Mouse (Mus musculus) CH12.LX (cell line): ENCODE measurements around the gene Gm21964. TPM values are rescaled to one million over a fixed set of nuclear protein-coding genes. Genes with fewer than 3 reads are reported as not detected.
A peak's percentile ranks its signal among the peaks of the same experiment; 100 is the strongest.

Source experiments
- DNase-seq: peaks from one replicate; pipeline ENCODE4 v3.0.0-alpha.2; 2013; ENCODE audit errors: extremely low read depth
- H3K27ac ChIP-seq: 2 replicates; pipeline ENCODE4 v1.5.1; 2012; ENCODE audit warnings: low read depth, mild to moderate bottlenecking, control low read depth, moderate library complexity; ENCODE audit not compliant: insufficient read depth
- H3K27me3 ChIP-seq: replicated peaks from 2 replicates; pipeline ENCODE3; 2012; ENCODE audit warnings: inconsistent platforms
- H3K36me3 ChIP-seq, 2 experiments: replicated peaks in 1 of 2; 2 replicates each; pipeline versions ENCODE3 to v1.6.1; 2012; ENCODE audit warnings: inconsistent platforms in 1 of 2, low read length in 1 of 2, mild to moderate bottlenecking in 1 of 2, mixed read lengths in 1 of 2, moderate library complexity in 1 of 2; ENCODE audit not compliant: control insufficient read depth in 1 of 2, insufficient read depth in 1 of 2
- H3K4me1 ChIP-seq, 2 experiments: 2 replicates each; pipeline ENCODE4 v1.6.1; 2012; ENCODE audit warnings: inconsistent platforms in 1 of 2, moderate library complexity in 1 of 2; ENCODE audit not compliant: insufficient read depth in 2 of 2, control insufficient read depth in 1 of 2
- H3K4me2 ChIP-seq: 2 replicates; pipeline ENCODE4 v1.6.1; 2012; ENCODE audit warnings: low read depth, mild to moderate bottlenecking, control low read depth; ENCODE audit not compliant: poor library complexity, insufficient read depth, severe bottlenecking
- H3K4me3 ChIP-seq, 3 experiments: fragments of 150-350 bp in 1 of 3; sonication (generic) in 1 of 3; replicated peaks in 1 of 3; 2 replicates each; pipeline versions ENCODE3 to v1.5.1; 2011 to 2012; ENCODE audit warnings: low read depth in 2 of 3, low read length in 2 of 3, mild to moderate bottlenecking in 2 of 3, moderate library complexity in 2 of 3, control low read depth in 1 of 3, improper control_type of control experiment in 1 of 3, inconsistent platforms in 1 of 3, mixed read lengths in 1 of 3; ENCODE audit not compliant: poor library complexity in 1 of 3
- H3K79me2 ChIP-seq: replicated peaks from 2 replicates; pipeline ENCODE4 v1.6.1; 2012; ENCODE audit warnings: mild to moderate bottlenecking, moderate library complexity; ENCODE audit not compliant: control insufficient read depth, poor library complexity, insufficient read depth, severe bottlenecking; ENCODE audit errors: extremely low read depth
- H3K9ac ChIP-seq: 2 replicates; pipeline ENCODE4 v1.6.1; 2012; ENCODE audit warnings: low read depth, mild to moderate bottlenecking, control low read depth, moderate library complexity; ENCODE audit not compliant: insufficient read depth
- H3K9me3 ChIP-seq: replicated peaks from 2 replicates; pipeline ENCODE3; 2012; ENCODE audit warnings: low read length, inconsistent platforms, mixed read lengths
- CHD1 ChIP-seq: IDR thresholded peaks from 2 replicates; pipeline ENCODE4 v1.6.1; 2012; ENCODE audit warnings: low read depth, low read length, improper control_type of control experiment, inconsistent platforms
- CHD2 ChIP-seq: IDR thresholded peaks from 2 replicates; pipeline ENCODE4 v1.6.1; 2011; ENCODE audit warnings: low read length, improper control_type of control experiment
- CTCF ChIP-seq, 2 experiments: IDR thresholded peaks in 1 of 2; conservative IDR thresholded peaks in 1 of 2; 2 replicates each; pipeline ENCODE4 v1.5.1; 2011 to 2012; ENCODE audit warnings: low read depth in 2 of 2, low read length in 2 of 2, improper control_type of control experiment in 1 of 2, inconsistent platforms in 1 of 2, mild to moderate bottlenecking in 1 of 2, moderate library complexity in 1 of 2
- E2F4 ChIP-seq: IDR thresholded peaks from 2 replicates; pipeline ENCODE4 v1.6.1; 2011; ENCODE audit warnings: low read depth, low read length, improper control_type of control experiment; ENCODE audit not compliant: insufficient replicate concordance
- EP300 ChIP-seq: IDR thresholded peaks from 2 replicates; pipeline ENCODE4 v1.6.1; 2011; ENCODE audit warnings: low read length, improper control_type of control experiment
- GABPA ChIP-seq: IDR thresholded peaks from 2 replicates; pipeline ENCODE4 v1.6.1; 2012; ENCODE audit warnings: low read depth, low read length, improper control_type of control experiment, inconsistent platforms; ENCODE audit not compliant: insufficient replicate concordance
- IRF4 ChIP-seq: IDR thresholded peaks from 2 replicates; pipeline ENCODE4 v1.6.1; 2014; ENCODE audit warnings: low read depth, mild to moderate bottlenecking, inconsistent platforms, low read length, improper control_type of control experiment
- KAT2A ChIP-seq: IDR thresholded peaks from 2 replicates; pipeline ENCODE4 v1.6.1; 2012; ENCODE audit warnings: low read length, improper control_type of control experiment, inconsistent platforms; ENCODE audit not compliant: insufficient replicate concordance
- MAZ ChIP-seq: IDR thresholded peaks from 2 replicates; pipeline ENCODE4 v1.6.1; 2012; ENCODE audit warnings: low read depth, mild to moderate bottlenecking, inconsistent platforms, low read length, improper control_type of control experiment, moderate library complexity
- MEF2A ChIP-seq: IDR thresholded peaks from 2 replicates; pipeline ENCODE4 v1.6.1; 2014; ENCODE audit warnings: low read depth, mild to moderate bottlenecking, inconsistent platforms, low read length, improper control_type of control experiment, borderline replicate concordance
- MYC ChIP-seq: IDR thresholded peaks from 2 replicates; pipeline ENCODE4 v1.6.1; 2011; ENCODE audit warnings: low read depth, mild to moderate bottlenecking, improper control_type of control experiment, low read length
- NELFE ChIP-seq: IDR thresholded peaks from 2 replicates; pipeline ENCODE4 v1.6.1; 2011; ENCODE audit warnings: low read depth, low read length, improper control_type of control experiment
- NRF1 ChIP-seq: IDR thresholded peaks from 2 replicates; pipeline ENCODE4 v1.6.1; 2014; ENCODE audit warnings: low read depth, mild to moderate bottlenecking, inconsistent platforms, low read length, improper control_type of control experiment, moderate library complexity
- POLR2A ChIP-seq: IDR thresholded peaks from 2 replicates; pipeline ENCODE4 v1.6.1; 2011; ENCODE audit warnings: low read depth, mild to moderate bottlenecking, improper control_type of control experiment, low read length
- POLR2AphosphoS2 ChIP-seq: IDR thresholded peaks from 2 replicates; pipeline ENCODE4 v1.6.1; 2011; ENCODE audit warnings: low read depth, low read length, improper control_type of control experiment
- RAD21 ChIP-seq: IDR thresholded peaks from 2 replicates; pipeline ENCODE4 v1.6.1; 2011; ENCODE audit warnings: low read depth, mild to moderate bottlenecking, low read length, improper control_type of control experiment, moderate library complexity
- RCOR1 ChIP-seq: conservative IDR thresholded peaks from 2 replicates; pipeline ENCODE4 v1.6.1; 2012; ENCODE audit warnings: low read depth, mild to moderate bottlenecking, inconsistent platforms, low read length, improper control_type of control experiment
- SMC3 ChIP-seq: IDR thresholded peaks from 2 replicates; pipeline ENCODE4 v1.6.1; 2011; ENCODE audit warnings: low read depth, low read length, improper control_type of control experiment
- TBP ChIP-seq: conservative IDR thresholded peaks from 2 replicates; pipeline ENCODE4 v1.6.1; 2011; ENCODE audit warnings: low read depth, low read length, improper control_type of control experiment
- USF1 ChIP-seq: IDR thresholded peaks from 2 replicates; pipeline ENCODE4 v1.6.1; 2014; ENCODE audit warnings: low read depth, mild to moderate bottlenecking, inconsistent platforms, low read length, improper control_type of control experiment
- USF2 ChIP-seq: conservative IDR thresholded peaks from 2 replicates; pipeline ENCODE4 v1.6.1; 2011; ENCODE audit warnings: low read depth, low read length, improper control_type of control experiment
- ZC3H11A ChIP-seq: IDR thresholded peaks from 2 replicates; pipeline ENCODE4 v1.6.1; 2012; ENCODE audit warnings: low read depth, mild to moderate bottlenecking, inconsistent platforms, low read length, improper control_type of control experiment
- ZKSCAN1 ChIP-seq: IDR thresholded peaks from 2 replicates; pipeline ENCODE4 v1.6.1; 2012; ENCODE audit warnings: low read depth, inconsistent platforms, low read length, improper control_type of control experiment, borderline replicate concordance
- dilution Hi-C: fragments of 300-500 bp; cut with MboI; formaldehyde crosslinking; loops from 2 replicates; pipeline ENCODE4 v1.14.3; 2020; ENCODE audit warnings: low sequenced_read_pairs; ENCODE audit not compliant: extremely low pct_unique_long_range_greater_than_20kb, extremely low pct_ligation_motif_present
- in situ Hi-C: fragments of 300-500 bp; cut with MboI; formaldehyde crosslinking; loops from 3 replicates; pipeline ENCODE4 v1.14.3; 2019; ENCODE audit warnings: low sequenced_read_pairs, low pct_ligation_motif_present, low pct_unique_long_range_greater_than_20kb, mixed read lengths
- polyA plus RNA-seq: library from polyadenylated mRNA; unstranded; fragments of >175 nt; gene quantifications from 2 replicates; pipeline ENCODE4 v1.2.1, GENCODE M21; 2012; ENCODE audit warnings: low read depth; ENCODE audit not compliant: insufficient read length
- total RNA-seq, 2 experiments: library from RNA; depleted of rRNA; stranded (reverse); fragments of 300-350 nt in 1 of 2; fragments of >200 nt in 1 of 2; gene quantifications; 2 replicates each; pipeline ENCODE4 v1.2.3; 2012 to 2014

Gene Gm21964
- total and polyA plus RNA-seq, 3 experiments: not detected

- peak; percentile 82 for DNase-seq
- no peaks in the 10 kb centered on the region for H3K79me2 ChIP-seq
- H3K9ac ChIP-seq: no peak overlapping the region
- H3K4me3 ChIP-seq: no peak overlapping the region
- TF ChIP-seq TBP (no peak), CTCF (conservative IDR thresholded peaks at IDR 0.05 in 1 of 2, IDR thresholded peaks at IDR 0.05 in 1 of 2; ENCODE audit: low read depth in 2 of 2, low read length in 2 of 2) (peak; percentile 66 to 88), ZC3H11A (peak; percentile 27), RCOR1 (no peak), SMC3 (peak; percentile 89), USF2 (no peak), MAZ (no peak), RAD21 (peak; percentile 80), IRF4 (0 out of 2 replicates have a peak, but pooled peaks have one; percentile 14), NELFE (no peak), E2F4 (no peak)
- TF ChIP-seq, all 38 proteins: peak for 5
- Histone ChIP-seq H3K4me1 (peaks cover 0 to 8% of the 10 kb centered on the region in 2 experiments; a peak in 1 of 4 replicates), H3K36me3 (no peaks in the 10 kb centered on the region), H3K9me3 (no peaks in the 10 kb centered on the region), H3K4me2 (peak overlapping the region; percentile 65), H3K27me3 (peaks cover 8% of the 10 kb centered on the region), H3K27ac (no peak overlapping the region)
- in situ Hi-C loops (loop anchor here (5.0 kb wide), 1 partner anchor 352 kb away; no protein-coding TSS in a partner anchor), dilution Hi-C loops (no loop called here)
Measured at GRCm38 (mm10) chr8:110130537-110130936, 29.5 kb downstream of the Gm21964 start.

- Histone ChIP-seq H3K9ac (no peak overlapping the region), H3K79me2 (no peaks in the 10 kb centered on the region), H3K9me3 (no peaks in the 10 kb centered on the region)
- DNase-seq: no peak
- TF ChIP-seq USF2 (no peak), CHD2 (no peak), RAD21 (no peak), EP300 (no peak)
- TF ChIP-seq, all 38 proteins: peak for 0
- Histone ChIP-seq H3K4me2 (no peak overlapping the region), H3K4me1 (peaks cover 0 to 13% of the 10 kb centered on the region in 2 experiments; a peak in 1 of 4 replicates), H3K36me3 (no peaks in the 10 kb centered on the region), H3K27me3 (no peaks in the 10 kb centered on the region), H3K27ac (no peak overlapping the region), H3K4me3 (no peak overlapping the region)
- dilution Hi-C loops (no loop called here), in situ Hi-C loops (loop anchor here (5.0 kb wide), 1 partner anchor 348 kb away; no protein-coding TSS in a partner anchor)
Measured at GRCm38 (mm10) chr8:110134236-110134635, 33.2 kb downstream of the Gm21964 start.

DNA sequence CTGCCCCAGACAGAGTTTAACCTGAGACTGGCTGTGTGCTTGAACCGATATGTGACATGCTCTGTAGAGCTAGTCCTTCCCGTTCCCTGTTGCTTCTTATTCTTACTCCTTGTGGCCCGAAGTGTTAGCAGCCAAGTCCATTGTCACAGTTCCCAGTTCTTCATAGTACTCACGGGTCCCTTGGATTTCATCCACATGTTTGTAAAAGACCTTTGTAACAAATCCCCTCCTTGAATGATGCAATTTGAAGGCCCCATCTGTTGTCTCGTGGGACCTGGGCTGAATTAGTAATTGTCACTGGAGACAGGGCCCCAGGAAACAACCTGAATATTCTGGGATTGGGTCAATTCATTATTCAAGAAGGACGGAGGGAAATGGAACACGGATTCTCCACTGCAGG, 34.5 kb downstream of the Gm21964 start:
- H3K9me3 ChIP-seq: no peaks in the 10 kb centered on the region
- H3K79me2 ChIP-seq: no peaks in the 10 kb centered on the region

More for the DNA sequence above, 34.5 kb downstream of the Gm21964 start:
- no peak for TF ChIP-seq MEF2A
- no peak for TF ChIP-seq CHD1
- no peak for TF ChIP-seq KAT2A
- no peak for TF ChIP-seq SMC3
- no peak for TF ChIP-seq IRF4
- TF ChIP-seq POLR2A: no peak
- TF ChIP-seq MYC: no peak
- TF ChIP-seq TBP: no peak
- TF ChIP-seq GABPA: no peak
- no peak for TF ChIP-seq CTCF (conservative IDR thresholded peaks at IDR 0.05 in 1 of 2, IDR thresholded peaks at IDR 0.05 in 1 of 2; ENCODE audit: low read depth in 2 of 2, low read length in 2 of 2)
- TF ChIP-seq USF1: no peak
- TF ChIP-seq ZKSCAN1: no peak
- no peak for TF ChIP-seq USF2
- TF ChIP-seq MAZ: no peak
- no peak for TF ChIP-seq NELFE
- TF ChIP-seq NRF1: no peak
- TF ChIP-seq EP300: no peak
- TF ChIP-seq POLR2AphosphoS2: no peak
- TF ChIP-seq, all 38 proteins: peak for 0
- dilution Hi-C loops: no loop called here
- Histone ChIP-seq H3K4me1 (peaks cover 2 to 18% of the 10 kb centered on the region in 2 experiments; a peak in 3 of 4 replicates), H3K27me3 (no peaks in the 10 kb centered on the region), H3K4me2 (no peak overlapping the region), H3K4me3 (no peak overlapping the region), H3K36me3 (no peaks in the 10 kb centered on the region), H3K27ac (no peak overlapping the region), H3K9ac (no peak overlapping the region)
- no peak for DNase-seq
- in situ Hi-C loops: no loop called here
